Mouse (Mus musculus): Measurements from ENCODE around the gene 1500009C09Rik.

1500009C09Rik gene

DNA sequence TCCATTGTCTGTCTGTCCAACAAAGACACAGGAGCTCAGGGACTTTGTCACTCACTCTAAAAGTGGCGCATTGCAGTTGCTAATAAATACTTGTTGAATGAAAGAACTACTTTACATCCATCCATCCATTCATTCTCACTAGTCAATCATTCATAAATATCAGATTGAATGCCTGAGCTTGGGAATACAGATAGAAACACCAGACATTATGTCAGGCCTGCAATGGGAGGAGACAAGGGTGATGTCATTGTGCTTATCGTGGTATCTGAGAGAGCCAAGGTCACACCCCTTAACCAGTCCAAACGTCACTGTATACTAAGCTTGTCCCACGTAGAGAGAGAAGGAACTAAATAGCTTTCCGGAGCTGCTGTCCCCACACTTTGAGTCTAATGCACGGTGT is at the start of gene 1500009C09Rik:
Gene 1500009C09Rik, plus strand, starts transcription at position 301 of the 400 bp plus-strand sequence.
- DNase-seq (ENCODE audit: low spot score in 2 of 2), result no peak

DNA sequence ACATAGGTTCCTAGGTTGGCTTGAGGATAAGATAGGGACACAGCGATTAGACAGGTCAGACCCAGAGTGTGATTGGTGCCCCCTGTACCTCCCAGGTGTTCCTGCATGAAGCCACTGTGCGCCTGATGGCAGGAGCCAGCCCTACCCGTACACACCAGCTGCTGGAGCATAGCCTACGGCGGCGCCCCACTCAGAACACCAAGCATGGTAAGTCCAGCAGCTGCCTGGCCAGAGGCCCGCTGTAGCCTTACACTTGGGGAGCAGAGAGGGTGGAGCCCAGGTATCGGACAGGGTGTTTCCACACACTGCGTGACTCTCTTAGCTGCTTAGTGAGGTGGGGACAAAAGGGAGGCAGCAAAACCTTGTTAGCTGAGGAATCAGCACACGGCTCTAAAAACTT is 49.1 kb upstream of the 1500009C09Rik start:
- no peak for DNase-seq (ENCODE audit: low spot score in 2 of 2)

DNA sequence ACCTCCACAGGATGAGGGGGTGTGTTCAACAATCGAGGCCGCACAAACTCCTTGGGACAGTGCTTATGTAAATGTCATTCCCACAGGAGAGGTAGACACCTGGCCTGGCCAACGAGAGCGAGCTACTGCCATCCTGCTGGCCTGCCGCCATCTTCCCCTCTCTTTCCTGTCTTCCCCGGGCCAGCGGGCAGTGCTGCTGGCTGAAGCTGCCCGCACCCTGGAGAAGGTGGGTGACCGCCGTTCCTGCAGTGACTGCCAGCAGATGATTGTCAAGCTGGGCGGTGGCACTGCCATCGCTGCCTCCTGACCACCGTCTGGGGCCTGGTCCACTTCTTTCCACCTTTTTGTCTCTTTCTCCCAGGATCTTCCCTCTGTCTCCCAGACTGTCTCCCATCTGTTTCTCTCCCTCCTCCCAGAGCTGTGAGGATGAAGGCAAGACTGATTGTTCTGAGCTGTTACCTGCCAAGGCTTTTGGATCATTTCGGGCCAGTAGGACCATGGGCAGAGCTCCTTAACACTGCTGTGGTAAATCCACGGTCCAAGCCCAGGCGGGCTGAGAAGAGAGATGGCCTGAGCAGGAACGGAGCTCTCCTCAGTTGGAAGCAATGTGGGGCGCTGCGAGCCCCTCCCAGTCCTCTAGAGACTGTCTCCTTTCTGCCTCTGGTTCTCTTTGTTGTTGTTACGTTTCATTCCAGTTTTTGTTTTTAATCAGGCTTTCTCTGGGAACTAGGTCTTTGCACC is 48.4 kb upstream of the 1500009C09Rik start:
- no peak for DNase-seq (ENCODE audit: low spot score in 2 of 2)

DNA sequence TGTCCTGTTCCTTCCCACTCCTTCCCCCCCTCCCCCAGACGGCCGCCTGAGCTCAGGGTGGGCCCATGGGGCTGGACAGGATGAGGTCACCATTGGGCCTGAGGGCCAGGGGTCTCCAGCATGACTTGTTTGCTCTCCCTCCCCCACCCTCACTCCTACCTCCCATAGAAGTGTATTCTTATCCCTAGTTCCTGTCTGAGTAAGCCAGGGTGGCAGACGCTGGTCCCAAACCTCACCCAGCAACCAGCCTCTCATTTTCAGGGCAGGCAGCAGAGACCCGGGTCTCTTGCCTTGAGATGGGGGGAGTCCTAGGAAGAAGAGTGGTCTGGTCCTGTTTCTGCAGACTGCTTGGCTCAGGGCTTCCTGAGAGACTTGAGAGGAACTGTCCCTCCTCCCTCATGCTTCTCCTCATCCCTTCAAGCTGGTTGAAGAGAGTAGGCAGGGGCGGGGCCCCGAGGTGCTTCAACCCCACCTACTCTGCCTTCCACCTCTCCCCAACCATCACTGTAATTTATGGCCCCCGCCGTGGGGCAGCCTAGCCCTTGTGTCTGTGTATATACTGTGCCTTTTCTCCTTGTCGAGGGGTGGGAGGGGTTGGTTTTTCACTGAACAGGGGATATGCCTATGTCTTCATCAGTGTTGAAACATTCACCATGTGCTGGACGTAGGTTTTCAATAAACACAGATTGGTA is 47.4 kb upstream of the 1500009C09Rik start:
- no peak for DNase-seq (ENCODE audit: low spot score in 2 of 2)

DNA sequence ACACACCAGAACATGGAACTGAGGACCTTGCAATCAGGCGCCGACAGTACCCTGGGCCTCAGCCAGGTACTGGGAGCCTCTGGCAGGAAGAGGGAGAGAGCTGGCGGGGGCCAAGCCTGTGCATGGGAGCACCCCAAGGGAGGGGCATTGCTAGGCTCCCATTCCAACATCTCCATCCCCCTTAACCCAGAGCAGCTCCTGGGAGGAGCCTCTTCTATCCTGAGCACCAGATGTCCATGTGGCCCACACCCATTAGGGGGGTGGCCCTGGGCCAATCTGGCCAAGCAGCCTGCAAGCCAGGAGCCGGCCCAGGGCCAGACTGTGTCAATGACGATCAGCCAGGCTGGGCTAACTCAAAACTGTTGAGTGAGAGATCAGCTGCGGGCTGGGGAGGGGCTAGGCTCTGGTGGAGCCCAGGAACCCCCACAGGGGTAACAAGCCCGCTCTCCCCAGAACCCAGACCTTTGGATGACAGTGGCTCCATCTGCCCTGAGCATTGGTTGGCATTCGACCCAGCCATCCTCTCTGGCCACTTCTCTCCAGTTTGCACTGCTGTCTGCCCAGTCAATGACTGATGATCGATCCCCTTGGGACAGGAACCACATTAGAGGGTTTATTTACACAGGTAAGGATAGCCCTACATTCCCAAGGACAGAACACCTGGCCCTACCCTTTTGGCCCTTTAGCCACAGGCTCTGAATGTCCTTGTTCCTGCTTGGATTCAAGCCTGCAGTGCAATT is 45.7 kb upstream of the 1500009C09Rik start:
- no peak for DNase-seq (ENCODE audit: low spot score in 2 of 2)

DNA sequence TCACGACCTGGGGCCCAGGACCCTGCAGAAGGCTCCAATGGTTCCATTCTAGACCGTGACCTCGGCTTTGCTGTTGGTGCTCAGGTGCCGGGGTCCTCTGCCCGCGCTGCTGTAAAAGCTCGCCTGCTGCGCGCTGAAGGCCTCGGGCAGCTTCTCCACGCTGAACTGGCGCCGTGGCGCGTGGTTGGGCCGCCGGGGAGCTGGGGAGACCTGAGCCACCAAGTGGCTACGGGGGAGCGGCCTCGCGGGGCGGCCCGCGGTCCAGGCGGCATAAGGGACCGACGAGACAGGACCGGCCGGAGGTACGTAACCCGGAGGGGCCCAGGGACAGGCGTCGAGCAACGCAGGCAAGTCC is 45.1 kb upstream of the 1500009C09Rik start:
- DNase-seq (ENCODE audit: low spot score in 2 of 2), result no peak

DNA sequence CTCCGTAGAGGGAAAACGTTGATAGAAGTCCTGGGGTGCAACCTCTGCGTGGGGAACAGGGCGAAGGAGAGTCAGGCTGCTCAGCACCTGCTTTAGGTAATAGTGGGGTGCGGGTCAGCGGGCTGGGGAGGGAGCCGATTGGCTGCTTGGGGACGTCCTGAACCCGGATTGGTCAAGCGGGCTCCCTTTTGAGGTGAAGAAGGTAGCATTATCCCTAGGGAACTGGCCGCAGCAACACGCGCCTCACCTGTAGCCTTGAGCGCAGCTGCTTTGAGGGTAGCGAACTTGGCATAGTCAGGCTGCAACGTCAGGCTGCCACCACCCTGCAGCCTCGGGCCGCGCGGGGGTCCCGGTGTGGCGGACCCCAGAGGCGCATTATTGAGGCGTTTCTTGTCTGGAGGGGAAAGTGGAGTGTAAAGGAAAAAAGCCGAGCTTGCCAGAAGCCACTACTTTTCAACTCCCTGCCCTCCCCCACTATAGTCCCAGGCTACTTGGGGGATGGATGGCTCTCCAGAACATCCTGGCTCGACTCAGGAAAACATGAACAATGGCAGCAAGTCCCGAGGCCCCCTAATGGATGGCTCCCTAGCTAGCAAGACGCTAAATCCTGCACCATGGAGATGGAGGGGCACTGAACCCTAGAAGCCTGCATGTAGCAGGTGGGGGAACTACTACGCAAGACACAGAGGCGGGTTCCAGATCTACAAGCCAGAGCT is 44.5 kb upstream of the 1500009C09Rik start:
- DNase-seq (ENCODE audit: low spot score in 2 of 2), result no peak

DNA sequence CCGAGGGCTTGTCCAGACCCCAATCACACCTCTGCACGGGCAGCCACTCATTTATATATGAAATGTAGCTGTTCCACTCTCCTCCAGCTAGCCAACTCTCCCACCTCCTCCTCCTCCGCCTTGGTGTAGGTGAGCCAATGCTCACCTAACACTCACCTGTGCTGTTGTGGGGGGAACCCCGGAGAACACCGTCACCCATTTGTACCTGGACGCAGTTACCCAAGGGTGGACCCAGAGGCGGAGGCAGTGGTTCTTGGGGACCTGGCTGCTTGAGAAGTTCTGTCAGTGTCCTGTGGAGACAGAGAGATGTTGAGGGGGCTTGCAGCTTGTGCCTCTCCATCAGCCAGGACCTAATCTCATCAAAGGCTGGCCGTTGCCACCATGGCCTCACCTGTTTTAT is 43.9 kb upstream of the 1500009C09Rik start:
- DNase-seq (ENCODE audit: low spot score in 2 of 2), result no peak

DNA sequence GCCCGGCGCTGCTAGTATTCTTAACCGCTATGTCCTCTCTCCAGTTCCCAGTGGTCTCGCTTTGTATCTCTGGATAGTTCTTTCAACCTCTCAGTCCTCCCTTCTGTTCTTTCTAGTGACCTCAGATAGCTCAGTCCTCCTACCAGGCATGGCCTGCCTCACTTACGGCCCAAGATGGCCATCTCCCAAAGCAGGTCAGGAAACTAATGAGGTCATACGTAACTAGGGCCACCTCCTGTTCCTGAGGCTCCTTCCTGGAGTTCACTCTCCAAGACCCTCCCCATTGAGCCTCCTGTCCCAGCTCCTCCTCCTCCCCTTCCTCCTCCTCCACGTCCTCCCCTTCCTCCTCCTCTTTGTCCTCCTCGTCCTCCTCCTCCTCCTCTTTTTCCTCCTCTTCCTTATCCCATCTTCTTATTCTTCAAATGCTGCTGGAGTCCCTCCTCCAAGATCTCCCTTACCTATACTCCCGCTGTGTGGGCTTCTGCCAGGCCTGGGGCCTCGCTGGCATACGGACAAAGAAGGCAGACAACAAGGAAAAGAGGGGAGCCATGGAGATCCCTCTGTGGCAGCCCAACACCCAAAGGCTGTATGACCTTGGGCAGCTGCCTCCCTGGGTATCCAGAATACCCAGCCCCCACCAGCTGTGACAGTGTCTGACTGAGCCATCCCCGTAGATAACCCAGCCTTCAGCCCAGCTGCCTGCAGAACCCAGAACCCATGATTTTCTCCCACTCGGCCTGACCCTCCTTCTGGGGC is 42.7 kb upstream of the 1500009C09Rik start:
- DNase-seq (ENCODE audit: low spot score in 2 of 2), result no peak

DNA sequence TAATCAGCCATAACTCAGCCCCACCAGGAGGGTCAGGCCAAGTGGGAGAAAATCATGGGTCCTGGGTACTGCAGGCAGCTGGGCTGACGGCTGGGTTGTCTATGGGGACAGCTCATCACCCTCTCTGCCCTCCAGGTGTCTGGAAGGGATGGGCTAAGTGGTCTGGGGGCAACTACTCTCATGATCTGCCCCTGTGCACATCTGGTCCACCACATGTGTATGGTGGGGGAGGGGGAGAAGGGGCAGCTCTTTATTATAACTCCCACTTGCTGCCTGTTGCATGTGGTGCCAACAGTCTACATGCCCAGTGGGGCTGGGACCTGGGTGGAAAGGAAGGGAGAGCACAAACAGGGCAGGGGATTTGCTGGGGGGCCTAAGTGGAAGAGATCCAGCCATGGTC is 41.4 kb upstream of the 1500009C09Rik start:
- no peak for DNase-seq (ENCODE audit: low spot score in 2 of 2)

DNA sequence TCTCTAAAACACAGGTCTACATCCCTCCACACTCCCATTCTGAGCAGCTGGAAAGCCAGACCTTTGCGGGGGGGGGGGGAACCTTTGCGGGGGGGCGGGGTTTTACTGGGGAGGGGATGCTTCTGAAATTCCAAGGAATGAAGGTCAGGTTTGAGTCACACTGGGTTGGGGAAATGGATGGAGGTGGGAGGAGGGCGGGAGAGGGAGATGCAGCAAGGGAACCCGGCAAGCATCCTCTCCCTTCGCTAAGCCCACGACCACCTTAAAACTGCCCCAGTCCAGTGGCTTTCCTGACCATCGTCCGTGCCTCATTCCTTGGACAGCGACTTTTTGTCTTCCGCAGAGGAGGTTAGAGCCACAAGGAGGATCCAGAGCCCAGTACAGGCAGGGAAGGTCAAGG is 40.9 kb upstream of the 1500009C09Rik start:
- no peak for DNase-seq (ENCODE audit: low spot score in 2 of 2)

DNA sequence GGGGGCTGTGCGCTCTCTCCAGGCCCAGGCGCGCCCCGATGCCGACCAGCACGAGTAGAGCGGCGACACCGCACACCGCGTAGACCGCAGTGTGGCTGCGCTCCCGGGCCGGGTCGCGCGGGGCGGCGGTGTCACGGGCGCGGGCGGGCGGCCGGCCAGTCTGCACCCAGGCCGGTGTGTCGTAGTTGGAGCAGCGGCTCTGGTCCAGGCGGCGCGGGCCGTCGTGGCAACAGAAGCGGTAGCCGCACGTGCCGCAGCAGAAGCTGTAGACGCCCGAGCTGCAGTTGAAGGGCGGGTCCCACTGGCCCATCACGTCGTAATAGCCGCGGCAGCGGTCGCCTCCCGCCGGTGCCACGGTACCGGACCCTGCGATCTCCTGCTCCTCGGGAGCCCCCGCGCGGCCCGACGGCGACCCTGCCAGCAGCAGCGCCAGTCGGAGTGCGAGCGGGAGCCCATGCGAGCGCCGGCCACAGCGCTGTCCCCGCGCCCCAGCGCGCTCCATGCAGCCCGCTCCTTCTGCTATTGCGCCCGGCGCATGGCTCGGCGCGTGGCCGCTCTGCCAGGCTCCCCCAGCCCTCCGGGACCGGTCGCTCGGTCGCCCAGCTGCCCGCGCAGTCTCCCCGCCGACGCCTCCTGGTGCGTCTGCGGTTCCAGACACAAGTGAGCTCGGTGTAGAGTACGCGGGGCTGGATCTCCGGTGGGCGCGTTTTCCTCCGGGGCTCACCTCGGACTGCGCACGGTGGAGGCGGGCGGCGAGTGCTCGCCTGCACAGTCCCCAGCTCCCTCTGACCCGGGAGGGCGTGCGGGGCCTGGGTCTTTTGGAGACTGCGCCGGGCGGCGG is 40.1 kb upstream of the 1500009C09Rik start:
- DNase-seq (ENCODE audit: low spot score in 2 of 2), result no peak

DNA sequence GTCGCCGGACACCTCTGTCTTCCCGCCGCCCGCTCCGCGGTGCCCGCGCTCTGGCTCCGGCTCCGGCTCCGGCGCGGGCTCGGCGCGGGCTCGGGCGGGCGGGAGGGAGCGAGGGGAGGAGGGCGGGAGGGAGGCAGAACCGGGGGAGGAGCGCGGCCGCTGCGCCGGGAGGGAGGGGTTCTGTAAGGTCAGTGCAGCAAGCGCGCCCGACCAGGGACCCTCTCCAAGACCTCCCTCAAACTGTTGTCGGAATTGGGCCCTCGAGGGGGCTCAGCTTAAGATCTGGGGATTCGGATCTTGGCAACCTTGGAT is 39.5 kb upstream of the 1500009C09Rik start, which contains the start of gene Shisa8:
Gene Shisa8, minus strand, starts transcription at position 64 of the 312 bp plus-strand sequence.
- no peak for DNase-seq (ENCODE audit: low spot score in 2 of 2)

DNA sequence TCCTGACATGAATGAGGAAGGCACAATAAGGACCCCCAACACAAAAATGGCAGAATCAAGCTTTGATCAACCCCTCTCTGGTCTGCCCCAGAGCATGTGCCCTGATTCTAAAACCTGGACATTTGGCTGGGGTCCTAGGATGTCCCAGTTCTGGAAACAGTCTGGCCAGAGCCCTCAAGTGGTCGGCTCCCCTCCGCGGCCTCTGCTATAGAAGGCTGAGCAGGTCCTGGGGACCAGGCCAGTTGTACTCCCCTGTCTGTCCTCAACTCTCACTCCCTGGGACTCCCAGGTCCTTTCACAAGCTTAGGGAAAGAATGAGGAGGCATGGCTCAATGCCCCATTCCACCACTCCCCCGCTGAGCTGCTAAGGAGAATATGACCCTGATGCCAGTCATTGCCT is 39.0 kb upstream of the 1500009C09Rik start:
- no peak for DNase-seq (ENCODE audit: low spot score in 2 of 2)

DNA sequence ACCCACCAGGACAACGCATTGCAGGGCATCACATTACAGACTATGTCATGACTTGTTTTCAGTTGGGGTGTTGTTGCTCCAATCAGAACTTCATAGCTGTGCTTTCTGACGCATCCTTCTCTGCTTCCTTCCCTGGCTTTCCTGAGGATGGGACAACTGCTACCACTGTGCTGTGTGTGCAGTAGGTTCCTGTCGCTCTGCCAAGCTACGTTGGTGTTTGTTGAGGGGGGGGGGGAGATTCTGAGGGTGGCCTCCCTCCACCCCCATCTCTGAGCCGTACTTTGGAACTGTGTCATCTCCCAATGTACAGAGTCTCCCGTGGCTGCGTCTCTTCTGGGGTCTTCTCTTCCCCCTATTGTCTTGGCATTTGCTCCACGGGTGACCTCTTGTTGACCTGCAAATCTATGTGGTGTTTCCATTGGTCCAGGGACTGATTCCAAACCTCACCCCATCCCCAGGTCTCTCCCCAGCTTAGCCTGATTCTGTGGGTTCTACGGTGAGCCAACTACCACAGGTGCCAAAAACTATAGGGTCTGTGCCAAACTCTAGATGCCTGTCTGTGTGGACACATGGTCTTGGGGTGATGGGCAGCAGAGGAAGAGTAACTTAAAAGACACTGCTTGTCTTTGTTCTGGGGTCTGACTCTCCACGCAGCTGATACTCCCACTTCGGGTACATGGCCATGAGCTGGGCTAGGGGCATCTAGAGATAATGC is 36.7 kb upstream of the 1500009C09Rik start:
- DNase-seq (ENCODE audit: low spot score in 2 of 2), result no peak

DNA sequence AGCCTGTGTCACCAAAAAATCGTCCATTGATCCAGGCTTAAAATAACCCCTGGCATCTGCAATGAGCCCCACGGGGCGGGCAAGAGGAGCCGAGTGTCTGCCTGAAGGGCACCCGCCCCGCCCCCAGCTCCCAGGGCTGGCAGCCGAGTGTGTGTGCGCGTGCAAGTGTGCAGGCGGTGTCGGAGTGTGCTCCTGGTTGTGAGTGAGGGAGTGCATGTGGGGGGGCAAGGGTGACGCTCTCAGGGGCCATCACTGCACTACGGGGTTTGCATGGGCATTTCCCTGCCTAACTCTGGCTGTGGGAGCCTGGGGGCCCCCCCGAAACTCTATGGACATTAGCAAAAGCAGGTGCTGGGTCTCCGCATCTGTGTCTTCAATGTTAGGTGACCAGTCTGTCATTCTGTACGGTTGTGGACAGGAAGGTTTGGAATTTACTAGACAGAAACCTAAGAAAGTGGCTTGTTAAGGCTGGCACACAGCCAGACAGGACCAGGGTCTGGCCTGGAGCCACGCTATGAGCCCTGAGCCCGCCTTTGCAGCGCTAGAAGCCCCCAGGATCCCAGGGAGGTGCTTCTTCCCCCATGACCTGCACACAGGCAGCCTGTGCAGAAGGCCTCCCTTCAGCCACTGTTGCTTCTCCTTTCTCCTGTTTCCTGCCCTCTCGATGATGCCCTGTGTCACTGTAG is 35.9 kb upstream of the 1500009C09Rik start:
- DNase-seq (ENCODE audit: low spot score in 2 of 2), result no peak

DNA sequence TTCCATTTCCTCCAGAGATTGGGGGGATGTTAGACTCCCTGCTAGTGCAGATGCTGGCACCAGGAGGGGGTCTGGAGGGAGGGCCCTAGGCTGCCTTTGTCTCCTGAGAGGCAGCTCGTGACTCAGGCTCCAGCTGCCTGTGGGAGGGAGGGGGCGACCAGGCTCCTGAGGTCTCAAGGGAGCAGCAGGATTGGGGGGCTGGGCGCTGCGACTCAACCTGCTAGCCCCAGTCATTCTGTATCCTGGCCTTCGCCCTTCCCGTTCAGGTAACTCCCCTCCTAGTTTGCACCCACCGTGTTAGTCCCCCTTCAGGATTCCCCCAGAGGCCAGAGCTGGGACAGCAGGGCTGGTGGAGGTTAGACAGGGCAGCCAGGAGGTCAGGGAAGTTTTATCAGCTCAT is 35.2 kb upstream of the 1500009C09Rik start:
- no peak for DNase-seq (ENCODE audit: low spot score in 2 of 2)

DNA sequence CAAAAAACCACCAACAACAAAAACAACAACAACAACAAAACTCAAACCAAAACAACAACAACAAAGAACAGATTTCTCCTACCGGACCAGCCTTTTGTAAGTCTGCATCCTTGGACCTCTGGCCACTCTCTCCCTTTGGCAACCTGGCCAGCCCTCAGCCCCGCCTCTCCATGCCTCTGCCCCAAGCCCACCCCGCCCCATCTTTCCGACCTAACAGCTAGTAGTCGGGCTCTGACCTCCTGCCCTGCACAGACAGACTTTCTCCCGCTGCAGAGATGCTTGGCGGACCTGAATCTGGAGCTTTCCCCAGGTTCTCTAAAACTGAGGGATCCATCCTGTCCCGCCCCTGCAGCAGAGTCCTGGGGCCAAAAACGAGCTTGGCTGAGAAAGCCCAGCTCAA is 34.2 kb upstream of the 1500009C09Rik start:
- DNase-seq (ENCODE audit: low spot score in 2 of 2), result no peak
